Mouse (Mus musculus): ENCODE data around the gene Cnmd.

The Cnmd gene

DNA sequence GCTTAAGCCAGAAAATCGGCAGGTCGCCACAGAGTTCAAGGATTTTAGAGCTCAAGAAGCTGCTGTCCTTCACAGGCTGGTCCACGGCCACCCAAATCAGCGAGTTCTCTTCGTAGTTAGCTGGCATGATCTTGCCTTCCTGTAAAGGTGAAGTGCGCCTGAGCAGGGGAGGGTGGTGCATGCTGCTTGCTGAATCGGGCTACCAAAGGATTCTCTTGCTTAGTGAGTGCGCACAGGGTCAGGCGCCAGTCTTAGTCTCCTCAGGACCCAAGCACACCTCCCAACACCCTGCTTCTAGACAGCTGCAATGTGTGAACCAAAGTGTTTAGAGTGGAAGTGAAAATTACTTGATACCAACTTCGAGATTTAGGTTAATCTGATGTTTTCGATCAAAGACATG lies 16.6 kb downstream of the Cnmd start:
- no peak for DNase-seq (ENCODE audit: low read depth, low spot score)

DNA sequence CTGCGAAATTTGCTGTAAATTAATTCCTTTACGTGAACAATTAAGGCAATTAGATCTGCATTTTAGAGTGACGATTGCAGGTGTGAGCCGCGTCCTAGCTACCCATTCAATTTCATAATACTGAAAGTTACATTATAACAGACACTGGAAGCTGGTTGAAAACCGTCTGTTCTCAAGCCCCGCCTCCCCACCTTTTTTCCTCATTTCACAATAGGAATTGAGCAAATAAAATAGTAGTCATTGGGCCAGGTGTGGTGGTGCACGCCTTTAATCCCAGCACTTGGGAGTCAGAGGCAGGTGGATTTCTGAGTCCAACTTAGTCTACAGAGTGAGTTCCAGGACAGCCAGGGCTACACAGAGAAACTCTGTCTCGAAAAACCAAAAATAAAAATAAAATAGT lies 19.9 kb downstream of the Cnmd start:
- no peak for DNase-seq (ENCODE audit: low read depth, low spot score)

DNA sequence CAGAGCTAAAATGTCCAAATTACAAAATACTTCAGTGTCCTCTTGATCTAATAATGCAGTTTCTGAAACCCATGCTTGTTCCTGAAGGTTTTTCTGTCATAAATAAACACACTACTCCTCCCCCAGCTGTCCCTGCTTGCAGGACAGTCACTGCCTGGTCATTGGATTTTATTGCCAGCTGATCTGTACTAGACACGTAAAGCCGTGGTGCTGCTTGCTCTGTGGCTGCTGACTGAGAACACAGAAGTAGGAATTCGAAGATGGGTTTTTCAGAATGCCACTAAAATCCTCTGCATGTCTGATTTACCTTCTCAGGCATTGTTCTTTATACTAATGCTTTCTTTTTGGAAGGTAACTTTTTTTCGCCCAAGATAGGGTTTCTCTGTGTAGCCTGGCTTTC lies 25.2 kb downstream of the Cnmd start:
- DNase-seq (ENCODE audit: low read depth, low spot score) = no peak

DNA sequence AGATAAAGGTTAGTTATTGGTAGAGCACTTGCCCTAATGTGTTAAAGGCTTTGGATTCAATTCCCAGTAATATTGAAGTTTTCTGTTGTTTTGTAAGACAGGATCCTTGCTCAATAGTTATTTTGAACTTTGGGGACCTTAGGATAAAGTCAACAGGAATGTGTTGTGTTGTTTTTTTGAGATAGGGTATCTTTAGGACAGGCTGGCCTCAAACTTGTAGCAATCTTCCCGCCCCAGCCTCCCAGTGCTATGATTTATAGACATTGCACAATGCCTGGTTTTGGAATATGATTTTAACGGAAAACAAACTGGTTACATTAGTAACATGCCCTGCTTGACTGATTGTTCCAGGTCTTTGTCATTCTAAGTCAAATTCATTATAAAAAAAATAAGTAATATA lies 28.8 kb downstream of the Cnmd start:
- no peak for DNase-seq (ENCODE audit: low read depth, low spot score)

DNA sequence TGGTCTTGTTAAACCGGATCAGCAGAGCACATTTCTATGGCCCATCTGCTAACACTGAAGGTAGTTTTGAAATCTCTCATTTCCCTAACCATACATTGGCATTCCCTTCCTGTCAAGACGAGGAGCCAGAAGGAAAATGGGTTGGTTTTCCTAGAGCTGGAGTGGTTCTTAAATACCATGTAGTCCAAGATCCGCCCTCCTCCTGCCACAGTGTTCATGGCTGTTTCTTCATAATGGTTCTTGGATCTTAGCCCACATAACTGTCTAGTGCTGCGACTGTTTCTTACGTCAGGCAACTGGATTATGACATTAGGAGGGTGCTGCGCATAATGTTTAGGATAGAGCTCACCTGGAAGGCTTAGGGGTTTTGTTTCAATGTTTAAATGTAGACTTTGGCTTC lies 29.6 kb downstream of the Cnmd start:
- no peak for DNase-seq (ENCODE audit: low read depth, low spot score)

DNA sequence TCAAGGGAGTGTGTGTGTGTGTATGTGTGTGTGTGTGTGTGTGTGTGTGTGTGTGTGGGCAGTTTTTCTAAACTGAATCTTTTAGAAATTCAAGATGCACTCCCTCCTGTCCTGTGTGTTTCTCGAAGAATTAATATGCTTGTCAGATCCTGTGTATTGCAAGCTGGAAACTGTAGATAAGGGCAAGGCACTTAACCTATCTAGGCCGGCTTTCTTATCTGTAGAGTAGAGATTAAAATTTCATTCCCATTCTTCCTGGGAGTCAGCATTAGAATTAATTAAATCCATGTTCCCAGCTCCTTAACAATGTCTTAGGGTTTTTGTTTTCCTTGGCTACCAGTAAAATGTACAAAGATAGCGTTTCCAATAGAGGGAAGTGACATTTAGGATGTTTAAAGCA lies 40.8 kb downstream of the Cnmd start:
- DNase-seq (ENCODE audit: low read depth, low spot score) = no peak

DNA sequence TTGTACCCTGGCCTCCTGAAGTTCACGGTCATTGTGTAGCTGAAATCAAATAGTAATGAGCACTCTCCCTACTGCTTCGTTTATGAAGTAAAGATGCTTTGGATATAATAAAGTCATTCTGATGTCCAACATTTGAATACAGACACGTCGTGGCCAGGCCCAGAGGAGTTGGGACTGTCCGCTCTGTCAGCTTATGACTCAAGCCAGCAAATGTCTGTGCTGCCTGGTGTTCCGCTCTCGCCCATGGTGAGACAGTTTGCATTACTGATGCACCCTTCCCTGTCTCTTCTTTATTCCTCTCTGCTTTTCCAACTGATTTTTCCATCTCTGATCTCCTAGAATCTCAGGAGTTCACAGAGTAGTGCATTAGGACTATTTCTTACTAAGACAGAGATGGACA lies 42.2 kb downstream of the Cnmd start:
- DNase-seq (ENCODE audit: low read depth, low spot score) = no peak

DNA sequence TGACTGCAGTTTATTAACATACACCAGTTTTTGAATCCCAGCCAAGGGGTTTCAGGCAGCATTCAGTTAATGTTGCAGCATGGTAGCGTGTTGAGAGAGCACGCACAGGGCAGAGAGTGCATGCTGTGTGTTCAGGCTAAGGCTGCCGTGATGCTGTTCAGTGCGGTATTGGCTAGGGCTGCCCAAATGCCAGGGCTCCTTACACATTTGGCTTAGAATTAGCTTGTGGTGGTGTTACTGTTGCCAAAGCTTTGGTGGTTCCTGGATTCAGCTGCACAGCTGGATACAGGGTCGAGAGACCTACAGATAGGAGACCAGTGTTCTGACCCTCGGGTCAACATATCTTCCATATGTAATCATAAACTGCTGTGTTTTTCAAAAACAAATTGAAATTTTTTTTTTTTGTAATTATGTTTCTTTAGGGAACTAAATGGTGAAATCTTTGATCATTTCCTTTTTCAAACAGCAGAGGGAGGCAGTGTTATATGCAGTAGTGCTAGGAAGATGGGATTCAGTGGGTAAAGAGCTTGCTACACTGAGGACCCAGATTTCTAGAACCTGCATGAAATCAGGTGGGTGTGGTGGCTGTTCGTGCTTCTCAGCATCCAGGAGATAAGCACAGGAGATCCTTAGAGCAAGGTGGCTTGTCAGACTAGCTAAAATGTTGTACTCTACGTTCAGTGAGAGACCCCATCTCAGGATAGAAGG lies 44.7 kb downstream of the Cnmd start:
- DNase-seq (ENCODE audit: low read depth, low spot score) = peak; percentile 71

DNA sequence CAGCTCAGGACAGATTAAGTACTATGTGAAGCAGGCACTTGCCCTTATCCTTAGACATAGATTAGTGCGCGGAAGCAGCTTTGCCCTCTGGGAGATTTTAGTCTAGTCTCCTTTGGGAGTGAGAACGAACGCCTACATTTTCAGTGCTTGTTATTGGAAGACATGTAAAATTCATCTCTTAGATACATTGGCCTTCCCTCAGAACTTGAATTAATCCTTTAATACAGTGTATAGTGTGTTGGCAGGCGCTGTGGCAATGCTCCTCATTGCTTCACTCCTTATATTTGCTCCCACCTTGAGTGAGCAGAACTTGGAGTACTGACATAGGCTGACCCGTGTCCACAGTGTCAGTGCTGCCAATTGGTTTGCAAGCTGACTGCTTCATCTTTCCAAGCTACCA lies 53.7 kb downstream of the Cnmd start:
- no peak for DNase-seq (ENCODE audit: low read depth, low spot score)

DNA sequence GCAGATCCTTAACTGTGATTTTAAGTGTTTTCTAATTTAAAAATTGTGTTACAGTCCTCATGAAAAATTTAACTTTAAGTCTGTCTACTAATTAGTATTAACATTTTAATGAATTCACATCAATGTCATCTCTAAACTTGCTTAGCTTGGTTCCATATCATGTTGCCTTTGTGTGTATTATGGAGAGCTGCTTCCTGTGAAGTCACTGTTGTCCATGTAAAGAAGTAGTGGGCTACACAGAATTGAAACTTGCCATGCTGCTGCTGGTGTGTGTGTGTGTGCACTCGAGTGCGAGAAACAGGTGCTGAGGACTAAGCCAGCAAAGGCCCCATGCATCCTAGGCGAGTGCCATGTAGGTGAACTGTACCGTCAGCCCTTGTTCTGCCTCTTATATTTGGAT lies 54.6 kb downstream of the Cnmd start:
- no peak for DNase-seq (ENCODE audit: low read depth, low spot score)

DNA sequence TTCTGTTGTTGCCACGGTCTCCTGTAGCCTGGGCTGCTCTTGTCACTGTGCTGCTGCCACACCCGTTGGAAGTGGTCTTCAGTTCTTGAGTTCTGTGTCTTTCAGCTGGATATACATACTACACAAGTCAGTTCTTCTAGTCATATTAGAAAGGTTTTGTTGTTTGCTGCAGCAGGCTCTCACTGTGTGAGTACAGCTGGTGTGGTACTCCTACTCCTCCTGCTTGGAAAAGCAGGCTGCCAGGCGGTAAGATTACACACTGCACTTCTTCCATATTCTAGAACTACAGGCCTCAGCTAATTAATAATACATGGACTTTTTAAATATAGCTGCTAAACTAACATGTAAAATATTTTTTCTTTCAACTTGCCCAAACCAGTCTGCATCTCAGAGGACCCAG lies 55.1 kb downstream of the Cnmd start:
- DNase-seq (ENCODE audit: low read depth, low spot score) = peak; percentile 58

DNA sequence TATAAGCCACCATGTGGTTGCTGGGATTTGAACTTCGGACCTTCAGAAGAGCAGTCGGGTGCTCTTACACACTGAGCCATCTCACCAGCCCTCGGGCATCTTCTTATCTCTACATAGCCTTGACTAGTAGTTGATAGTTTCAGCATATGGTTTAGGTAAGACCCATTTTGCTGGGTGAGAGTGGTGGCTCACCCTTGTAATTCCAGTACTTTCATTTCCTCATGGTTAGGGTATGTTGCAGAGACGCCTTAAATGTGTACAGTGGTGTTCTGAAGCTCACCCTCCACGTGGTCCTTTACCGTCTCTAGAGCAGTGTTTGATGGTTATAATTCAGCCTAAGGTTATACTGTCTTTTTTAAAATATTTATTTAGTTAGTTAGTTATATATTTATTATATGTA lies 55.6 kb downstream of the Cnmd start:
- no peak for DNase-seq (ENCODE audit: low read depth, low spot score)

DNA sequence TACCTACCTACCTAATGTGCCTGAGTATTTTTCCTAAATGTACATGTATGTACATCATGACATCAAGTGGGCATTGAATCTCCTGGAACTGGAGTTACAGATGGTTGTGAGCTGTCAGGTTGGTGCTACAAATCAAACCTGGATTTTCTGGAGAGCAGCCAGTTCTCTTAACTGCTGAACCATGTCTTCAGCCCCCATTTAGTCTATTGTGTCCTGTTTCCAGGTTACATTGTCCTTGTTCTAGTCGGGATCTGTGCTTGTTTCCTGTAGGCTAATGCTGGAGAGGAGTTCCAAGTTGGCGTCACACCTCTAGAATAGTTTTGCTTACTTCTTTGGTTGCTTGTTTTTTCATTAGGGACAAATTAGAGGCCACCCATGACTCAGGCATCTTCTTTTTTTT lies 56.1 kb downstream of the Cnmd start:
- peak; percentile 9 for DNase-seq (ENCODE audit: low read depth, low spot score)

DNA sequence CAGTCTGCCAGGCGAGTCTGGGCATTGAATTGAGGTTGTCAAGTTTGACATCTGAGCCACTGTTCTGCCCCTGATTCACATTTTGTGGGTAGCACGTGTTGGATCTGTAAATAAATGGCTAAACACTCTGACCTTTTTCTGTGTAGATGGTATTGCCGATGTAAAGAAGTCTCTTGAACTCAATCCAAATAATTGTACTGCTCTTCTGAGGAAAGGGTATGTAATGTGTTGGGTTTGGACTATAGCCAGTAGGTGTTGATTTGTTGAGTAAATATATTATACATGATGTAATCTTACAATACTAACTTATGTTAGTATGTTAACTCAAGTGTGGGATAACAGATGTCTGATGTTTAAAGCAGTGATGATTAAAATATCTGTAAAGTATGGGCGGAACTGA lies 65.4 kb downstream of the Cnmd start:
- no peak for DNase-seq (ENCODE audit: low read depth, low spot score)

DNA sequence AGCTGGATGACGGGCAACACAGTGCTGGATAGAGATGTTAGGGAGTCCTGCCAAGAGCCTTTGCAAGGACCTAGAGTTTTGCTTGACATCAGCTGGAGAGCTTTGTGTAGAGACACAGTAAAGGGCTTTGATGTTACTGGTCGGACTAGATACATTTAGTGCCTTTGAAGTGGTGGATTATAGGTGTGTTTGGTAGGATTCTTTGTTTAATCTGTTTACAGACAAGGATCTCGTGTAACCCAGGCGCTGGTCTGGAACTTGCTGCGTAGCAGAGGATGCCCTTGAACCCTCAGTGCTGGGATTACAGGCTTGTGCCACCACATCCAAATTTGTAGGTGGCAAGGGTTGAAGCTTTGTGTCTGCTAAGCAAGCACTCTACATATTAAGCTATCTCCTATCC lies 67.9 kb downstream of the Cnmd start:
- no peak for DNase-seq (ENCODE audit: low read depth, low spot score)

DNA sequence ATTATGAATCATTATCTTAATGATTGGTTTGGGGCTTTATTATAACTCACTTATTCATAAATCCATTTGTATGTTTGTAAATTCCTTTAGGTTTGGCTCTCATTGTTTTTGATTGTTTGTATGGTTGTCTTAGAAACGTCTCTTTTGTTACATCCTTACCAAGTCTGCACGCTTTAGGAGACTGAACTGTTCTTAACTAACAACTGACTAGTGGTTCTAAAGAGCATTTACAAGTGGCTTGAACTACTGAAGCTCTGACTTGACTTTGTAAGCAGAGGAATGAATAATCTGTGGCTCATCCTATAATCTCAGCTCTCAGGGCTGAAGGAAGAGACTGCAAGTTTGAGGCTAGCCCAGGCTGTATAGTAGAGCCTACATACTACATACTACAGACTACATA lies 70.4 kb downstream of the Cnmd start:
- no peak for DNase-seq (ENCODE audit: low read depth, low spot score)

DNA sequence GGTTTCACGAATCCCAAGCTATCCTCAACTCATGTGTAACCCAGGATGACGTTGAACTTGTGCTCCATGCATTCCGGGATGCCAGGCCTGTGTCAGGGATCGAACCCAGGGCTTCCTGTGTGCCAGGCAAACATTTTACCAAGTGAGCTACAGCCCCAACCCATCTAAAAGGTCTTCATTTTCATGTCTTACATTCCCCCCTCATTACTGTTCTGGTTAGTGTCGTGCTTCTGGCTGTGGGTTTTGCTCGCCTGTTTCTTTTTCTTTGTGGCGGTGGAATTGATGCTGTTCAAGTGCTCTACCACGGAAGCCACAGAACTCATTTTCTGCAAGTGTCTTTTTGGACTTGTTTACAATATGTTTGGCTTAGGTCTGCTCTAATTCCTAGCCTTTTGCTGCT lies 71.1 kb downstream of the Cnmd start:
- no peak for DNase-seq (ENCODE audit: low read depth, low spot score)

DNA sequence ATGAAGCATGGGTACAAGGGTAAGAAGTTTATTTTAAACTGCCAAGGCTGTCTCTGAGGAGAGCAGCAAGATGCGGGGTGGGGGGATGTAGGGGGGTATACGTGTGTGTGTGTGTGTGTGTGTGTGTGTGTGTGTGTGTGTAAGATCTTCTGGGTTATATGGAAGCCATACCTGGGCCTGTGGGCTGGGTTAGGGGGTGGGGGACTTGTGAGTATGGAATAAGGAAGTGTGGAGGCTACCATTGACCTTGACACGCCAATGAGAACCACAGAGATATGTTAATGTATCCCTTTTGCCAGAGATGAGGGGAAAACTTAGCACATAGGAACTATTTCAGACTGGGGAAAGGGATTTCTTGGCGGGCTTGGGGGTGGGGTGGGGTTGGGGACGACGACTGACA lies 72.6 kb downstream of the Cnmd start:
- no peak for DNase-seq (ENCODE audit: low read depth, low spot score)

DNA sequence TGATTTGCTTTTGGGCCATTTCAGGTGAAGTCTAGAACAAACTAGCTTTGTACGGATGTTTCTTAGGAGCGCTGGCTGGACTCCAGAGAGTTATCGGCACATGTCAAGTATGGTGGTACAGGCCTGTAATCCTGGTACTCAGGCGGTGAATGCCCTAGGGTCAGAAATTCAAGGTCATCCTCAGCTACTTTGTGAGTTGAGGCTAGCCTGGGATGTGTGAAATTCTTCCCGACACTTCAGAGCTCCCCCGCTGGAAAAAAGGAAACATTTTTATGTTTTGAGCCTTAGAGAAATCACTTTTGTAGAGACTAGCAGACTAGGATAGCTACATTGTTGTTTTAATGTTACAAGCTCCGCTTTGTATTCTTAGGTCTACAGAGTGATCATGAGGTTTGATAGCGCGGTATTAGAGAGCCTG lies 73.4 kb downstream of the Cnmd start:
- peak; percentile 8 for DNase-seq (ENCODE audit: low read depth, low spot score)

DNA sequence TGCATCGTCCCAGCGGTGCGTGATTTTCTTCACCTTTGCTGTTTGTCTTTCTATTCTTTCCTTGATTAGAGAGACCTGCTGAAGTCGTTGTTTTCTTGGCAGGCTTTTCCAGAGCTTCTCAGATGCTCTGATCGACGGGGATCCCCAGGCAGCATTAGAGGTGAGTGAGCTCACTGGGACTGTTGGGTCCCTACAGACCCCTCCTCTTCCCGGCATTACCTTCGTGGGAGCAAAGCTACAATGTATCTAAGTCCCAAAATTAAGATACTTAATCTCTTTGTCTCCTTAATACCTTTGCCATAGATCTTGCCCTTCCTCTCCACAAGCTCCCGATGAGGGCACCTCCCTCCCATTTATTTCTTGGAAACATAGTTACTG lies 74.1 kb downstream of the Cnmd start:
- no peak for DNase-seq (ENCODE audit: low read depth, low spot score)

Measured in brain, adult 2 months (tissue).